Mouse (Mus musculus): ENCODE measurements around the gene Scml4. TPM values are rescaled to one million over a fixed set of nuclear protein-coding genes. Genes with fewer than 3 reads are reported as not detected.

Scml4 gene
- polyA plus RNA-seq, 1 experiment = 32.9 TPM

DNA sequence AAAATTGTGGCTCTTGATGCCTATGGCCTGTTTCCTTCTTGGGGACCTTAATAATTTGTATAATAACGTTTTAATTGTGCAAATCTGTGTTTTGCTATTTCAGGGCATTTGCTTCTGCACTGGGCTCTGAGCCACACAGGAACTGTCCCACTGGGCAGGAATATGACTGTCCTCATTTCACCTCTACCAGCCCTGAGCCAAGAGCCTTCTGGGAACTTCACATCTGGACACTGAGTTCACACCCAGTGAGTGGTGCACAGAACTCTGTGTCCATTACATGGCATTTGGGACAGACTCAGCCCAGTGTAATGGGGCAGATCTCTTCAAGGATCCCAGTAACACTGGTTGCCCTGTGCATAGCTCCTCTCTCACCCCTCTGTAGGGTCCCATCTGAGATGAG is 16.8 kb upstream of the Scml4 start:
- H3K36me3 ChIP-seq (ENCODE audit: control insufficient read depth, insufficient read depth, low read length) = no peaks in the 10 kb centered on the region
- no peak for DNase-seq
- peaks cover 13% of the 10 kb centered on the region for H3K4me1 ChIP-seq (replicated peaks; ENCODE audit: control insufficient read depth, insufficient read depth, low read length)
- WGBS = 5% methylated on average over 1 of the region's 1 CpGs
- H3K4me3 ChIP-seq (ENCODE audit: control insufficient read depth, insufficient read depth, low read length) = no peak overlapping the region
- H3K27ac ChIP-seq (ENCODE audit: control insufficient read depth, insufficient read depth, low read length) = no peak overlapping the region
- TF ChIP-seq POLR2A (IDR thresholded peaks at IDR 0.05; ENCODE audit: control insufficient read depth, extremely low read depth, insufficient read depth, low read length, poor library complexity) (no peak), CTCF (IDR thresholded peaks at IDR 0.05; ENCODE audit: borderline replicate concordance, control insufficient read depth, extremely low read depth, insufficient read depth, low read length, poor library complexity) (no peak)
- no peaks in the 10 kb centered on the region for H3K27me3 ChIP-seq (ENCODE audit: control insufficient read depth, insufficient read depth, low read length)

DNA sequence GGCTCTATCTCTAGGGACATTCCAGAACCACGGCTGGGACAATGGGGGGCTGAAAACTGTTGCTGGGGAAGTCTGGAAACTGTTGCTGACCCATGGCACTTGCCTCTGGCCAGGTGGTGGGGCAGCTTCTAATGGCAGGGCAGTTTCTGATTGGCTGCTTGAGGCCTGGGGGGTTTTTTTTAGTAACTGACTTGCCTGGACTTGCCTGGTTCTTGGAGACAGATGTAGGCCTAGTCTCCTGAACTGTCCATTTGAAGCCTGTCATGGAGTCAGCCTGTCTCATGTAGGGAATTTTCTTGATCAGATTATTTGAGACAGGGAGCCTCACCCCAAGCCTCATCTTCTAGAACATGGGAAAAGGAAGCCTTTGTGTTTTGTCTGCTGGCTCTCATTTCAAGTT is 14.7 kb upstream of the Scml4 start:
- Histone ChIP-seq H3K36me3 (ENCODE audit: control insufficient read depth, insufficient read depth, low read length) (no peaks in the 10 kb centered on the region), H3K4me1 (replicated peaks; ENCODE audit: control insufficient read depth, insufficient read depth, low read length) (peaks cover 23% of the 10 kb centered on the region), H3K27me3 (ENCODE audit: control insufficient read depth, insufficient read depth, low read length) (no peaks in the 10 kb centered on the region), H3K4me3 (ENCODE audit: control insufficient read depth, insufficient read depth, low read length) (no peak overlapping the region), H3K27ac (ENCODE audit: control insufficient read depth, insufficient read depth, low read length) (no peak overlapping the region)
- TF ChIP-seq POLR2A (IDR thresholded peaks at IDR 0.05; ENCODE audit: control insufficient read depth, extremely low read depth, insufficient read depth, low read length, poor library complexity) (no peak), CTCF (IDR thresholded peaks at IDR 0.05; ENCODE audit: borderline replicate concordance, control insufficient read depth, extremely low read depth, insufficient read depth, low read length, poor library complexity) (no peak)
- 82% methylated on average over 1 of the region's 1 CpGs for WGBS
- DNase-seq = no peak

- no peaks in the 10 kb centered on the region for H3K27me3 ChIP-seq (ENCODE audit: control insufficient read depth, insufficient read depth, low read length)
- peak overlapping the region; percentile 34; the same call in 1 of the 2 replicates for H3K27ac ChIP-seq (ENCODE audit: control insufficient read depth, insufficient read depth, low read length)
- TF ChIP-seq CTCF (IDR thresholded peaks at IDR 0.05; ENCODE audit: borderline replicate concordance, control insufficient read depth, extremely low read depth, insufficient read depth, low read length, poor library complexity) = no peak
- TF ChIP-seq POLR2A (IDR thresholded peaks at IDR 0.05; ENCODE audit: control insufficient read depth, extremely low read depth, insufficient read depth, low read length, poor library complexity) = no peak
- peaks cover 18% of the 10 kb centered on the region for H3K4me1 ChIP-seq (replicated peaks; ENCODE audit: control insufficient read depth, insufficient read depth, low read length)
- WGBS = 30% methylated on average over 13 of the region's 13 CpGs
- no peak overlapping the region for H3K4me3 ChIP-seq (ENCODE audit: control insufficient read depth, insufficient read depth, low read length)
- H3K36me3 ChIP-seq (ENCODE audit: control insufficient read depth, insufficient read depth, low read length) = no peaks in the 10 kb centered on the region
- DNase-seq = no peak
Measured at GRCm38 (mm10) chr10:42848179-42849080, 11.7 kb upstream of the Scml4 start.

GRCm38 (mm10) chr10:42849081-42849400 is 11.1 kb upstream of the Scml4 start:
- Histone ChIP-seq H3K4me3 (ENCODE audit: control insufficient read depth, insufficient read depth, low read length) (no peak overlapping the region), H3K27me3 (ENCODE audit: control insufficient read depth, insufficient read depth, low read length) (no peaks in the 10 kb centered on the region), H3K4me1 (replicated peaks; ENCODE audit: control insufficient read depth, insufficient read depth, low read length) (peaks cover 15% of the 10 kb centered on the region), H3K36me3 (ENCODE audit: control insufficient read depth, insufficient read depth, low read length) (no peaks in the 10 kb centered on the region), H3K27ac (ENCODE audit: control insufficient read depth, insufficient read depth, low read length) (peak overlapping the region; percentile 34; the same call in 1 of the 2 replicates)
- TF ChIP-seq CTCF (IDR thresholded peaks at IDR 0.05; ENCODE audit: borderline replicate concordance, control insufficient read depth, extremely low read depth, insufficient read depth, low read length, poor library complexity) (no peak), POLR2A (IDR thresholded peaks at IDR 0.05; ENCODE audit: control insufficient read depth, extremely low read depth, insufficient read depth, low read length, poor library complexity) (no peak)
- 55% methylated on average over 7 of the region's 7 CpGs for WGBS
- DNase-seq = no peak

DNA sequence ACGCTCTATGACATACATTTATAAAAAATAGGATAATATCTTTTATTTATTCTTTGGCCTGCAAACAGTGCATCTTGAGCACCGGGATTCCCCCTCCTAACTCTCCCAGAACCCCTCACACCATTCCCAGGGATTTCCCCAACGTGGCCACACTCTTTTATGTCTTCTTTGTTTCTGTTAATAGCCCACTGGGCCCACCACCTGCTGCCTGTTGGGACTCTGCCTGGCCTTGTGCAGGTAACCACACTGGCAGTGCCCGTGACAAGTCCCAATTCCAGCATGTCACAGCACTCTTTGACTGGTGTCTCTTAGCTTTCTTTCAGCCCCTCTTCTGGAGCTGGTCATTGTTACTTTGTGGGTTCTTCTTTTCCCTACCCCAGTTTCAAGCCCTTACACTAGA is 5.3 kb upstream of the Scml4 start:
- Histone ChIP-seq H3K4me1 (replicated peaks; ENCODE audit: control insufficient read depth, insufficient read depth, low read length) (peaks cover 2% of the 10 kb centered on the region), H3K27ac (ENCODE audit: control insufficient read depth, insufficient read depth, low read length) (no peak overlapping the region), H3K4me3 (ENCODE audit: control insufficient read depth, insufficient read depth, low read length) (no peak overlapping the region), H3K36me3 (ENCODE audit: control insufficient read depth, insufficient read depth, low read length) (no peaks in the 10 kb centered on the region), H3K27me3 (ENCODE audit: control insufficient read depth, insufficient read depth, low read length) (no peaks in the 10 kb centered on the region)
- no peak for TF ChIP-seq POLR2A (IDR thresholded peaks at IDR 0.05; ENCODE audit: control insufficient read depth, extremely low read depth, insufficient read depth, low read length, poor library complexity)
- TF ChIP-seq CTCF (IDR thresholded peaks at IDR 0.05; ENCODE audit: borderline replicate concordance, control insufficient read depth, extremely low read depth, insufficient read depth, low read length, poor library complexity) = no peak
- no peak for DNase-seq
- WGBS = 87% methylated on average over 4 of the region's 4 CpGs

DNA sequence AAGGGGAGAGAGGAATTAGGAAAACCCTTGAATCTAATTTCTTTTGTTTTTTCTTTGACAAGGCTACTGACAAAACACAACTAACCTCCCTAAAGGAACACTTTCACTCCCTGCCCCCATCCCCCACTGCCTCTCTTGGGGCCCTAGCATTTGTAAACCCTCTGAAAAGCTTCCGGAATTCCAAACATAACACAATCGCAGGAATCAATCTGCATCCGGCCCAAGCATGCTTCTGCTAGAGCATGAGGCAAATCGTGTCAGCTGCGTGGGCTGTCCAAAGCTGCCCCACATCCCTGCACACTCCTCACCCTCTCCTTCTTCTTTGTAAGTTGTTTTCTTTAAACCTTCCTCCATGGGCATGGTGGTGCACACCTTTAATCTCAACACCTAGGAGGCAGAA is 4.9 kb upstream of the Scml4 start:
- no peak overlapping the region for H3K27ac ChIP-seq (ENCODE audit: control insufficient read depth, insufficient read depth, low read length)
- H3K27me3 ChIP-seq (ENCODE audit: control insufficient read depth, insufficient read depth, low read length) = no peaks in the 10 kb centered on the region
- H3K36me3 ChIP-seq (ENCODE audit: control insufficient read depth, insufficient read depth, low read length) = no peaks in the 10 kb centered on the region
- peaks cover 3% of the 10 kb centered on the region for H3K4me1 ChIP-seq (replicated peaks; ENCODE audit: control insufficient read depth, insufficient read depth, low read length)
- no peak overlapping the region for H3K4me3 ChIP-seq (ENCODE audit: control insufficient read depth, insufficient read depth, low read length)
- WGBS = 81% methylated on average over 5 of the region's 5 CpGs
- TF ChIP-seq CTCF (IDR thresholded peaks at IDR 0.05; ENCODE audit: borderline replicate concordance, control insufficient read depth, extremely low read depth, insufficient read depth, low read length, poor library complexity) (no peak), POLR2A (IDR thresholded peaks at IDR 0.05; ENCODE audit: control insufficient read depth, extremely low read depth, insufficient read depth, low read length, poor library complexity) (no peak)
- DNase-seq = no peak
